Mouse (Mus musculus) spleen, adult 12 weeks (tissue): ENCODE measurements around the gene Ovol1.

Source experiments
- DNase-seq: peaks from one replicate; pipeline ENCODE4 v3.0.0; 2022; ENCODE audit warnings: low spot score

Gene Ovol1

DNA sequence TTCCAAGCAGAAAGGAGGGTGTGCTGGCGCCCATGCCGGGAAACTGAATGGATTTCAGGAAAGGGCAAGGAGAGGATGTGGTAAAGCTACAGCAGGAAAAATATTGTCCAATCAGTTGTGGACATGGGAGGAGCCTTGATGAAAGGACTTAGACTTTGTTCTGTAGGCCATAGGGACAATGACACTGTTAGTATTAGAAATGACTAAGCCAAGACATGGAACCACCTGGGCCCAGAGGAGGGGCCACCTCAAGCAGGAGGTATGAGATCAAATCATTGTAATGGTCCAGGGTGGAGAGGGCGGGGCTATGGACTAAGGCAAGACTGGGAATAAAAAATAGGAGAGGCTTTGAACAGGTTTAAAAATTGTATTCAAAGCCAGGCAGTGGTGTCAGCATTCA lies 41.7 kb downstream of the Ovol1 start:
- DNase-seq, result no peak

GRCm38 (mm10) chr19:5516906-5517505 lies 43.4 kb downstream of the Ovol1 start:
- no peak for DNase-seq

GRCm38 (mm10) chr19:5515840-5516777 lies 44.3 kb downstream of the Ovol1 start:
- DNase-seq, result no peak

DNA sequence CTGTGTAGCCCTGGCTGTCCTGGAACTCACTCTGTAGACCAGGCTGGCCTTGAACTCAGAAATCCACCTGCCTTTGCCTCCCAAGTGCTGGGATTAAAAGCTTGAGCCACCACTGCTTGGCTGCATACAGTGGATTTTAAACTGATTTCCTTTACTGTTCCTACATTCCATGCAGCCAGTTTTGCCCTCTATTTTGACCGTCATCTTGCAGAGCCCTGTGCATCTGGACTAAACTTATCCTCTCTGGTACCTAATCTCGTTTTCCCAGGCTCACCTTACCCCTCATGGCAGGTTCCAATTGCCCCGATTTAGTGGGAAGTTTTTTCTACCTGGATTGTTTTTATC lies 47.5 kb downstream of the Ovol1 start:
- no peak for DNase-seq

DNA sequence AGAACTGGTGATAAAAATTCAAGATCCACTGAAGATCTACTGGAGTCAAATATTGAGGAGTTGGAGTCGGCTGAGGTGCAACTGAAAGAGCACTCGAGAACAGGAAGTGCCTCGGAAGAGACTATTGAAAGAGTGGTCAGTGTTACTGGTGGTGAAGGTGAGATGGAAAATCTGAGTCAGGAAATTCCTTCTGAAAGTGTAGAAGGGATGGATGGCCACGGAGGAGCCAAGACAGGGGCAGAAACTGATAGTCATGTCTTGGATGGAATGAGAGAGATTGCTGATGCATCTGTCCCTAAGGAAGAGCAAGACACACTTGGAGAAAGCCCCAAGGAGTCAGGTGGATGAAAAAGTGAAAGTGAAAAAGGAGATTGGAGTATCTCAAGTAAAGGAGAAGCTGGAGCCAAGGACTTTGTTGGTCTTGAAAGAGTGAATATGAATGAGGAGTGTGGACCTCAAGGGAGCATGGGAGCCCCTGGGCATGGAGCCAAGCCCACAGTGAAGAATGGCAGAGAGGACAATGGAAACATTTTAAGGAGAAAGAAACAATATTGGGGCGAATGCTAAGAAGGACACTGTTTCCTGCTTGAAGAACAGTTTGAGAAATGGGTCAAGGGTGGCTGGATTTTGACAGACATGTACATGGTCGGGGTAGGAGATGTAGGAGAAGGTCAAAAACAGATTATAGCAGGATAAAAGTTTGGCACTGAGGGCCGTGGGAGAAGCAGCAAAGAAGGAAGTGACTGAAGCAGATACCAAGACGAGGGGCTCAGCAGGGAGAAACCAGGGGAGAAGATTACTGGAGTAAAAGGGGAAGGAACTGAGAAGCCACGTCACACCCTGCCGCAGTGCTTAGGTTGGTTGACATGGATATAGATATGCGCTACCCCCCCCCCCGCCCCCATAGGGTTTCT lies 48.1 kb downstream of the Ovol1 start:
- no peak for DNase-seq

GRCm38 (mm10) chr19:5511074-5511632 lies 49.3 kb downstream of the Ovol1 start:
- DNase-seq, result peak; percentile 19

DNA sequence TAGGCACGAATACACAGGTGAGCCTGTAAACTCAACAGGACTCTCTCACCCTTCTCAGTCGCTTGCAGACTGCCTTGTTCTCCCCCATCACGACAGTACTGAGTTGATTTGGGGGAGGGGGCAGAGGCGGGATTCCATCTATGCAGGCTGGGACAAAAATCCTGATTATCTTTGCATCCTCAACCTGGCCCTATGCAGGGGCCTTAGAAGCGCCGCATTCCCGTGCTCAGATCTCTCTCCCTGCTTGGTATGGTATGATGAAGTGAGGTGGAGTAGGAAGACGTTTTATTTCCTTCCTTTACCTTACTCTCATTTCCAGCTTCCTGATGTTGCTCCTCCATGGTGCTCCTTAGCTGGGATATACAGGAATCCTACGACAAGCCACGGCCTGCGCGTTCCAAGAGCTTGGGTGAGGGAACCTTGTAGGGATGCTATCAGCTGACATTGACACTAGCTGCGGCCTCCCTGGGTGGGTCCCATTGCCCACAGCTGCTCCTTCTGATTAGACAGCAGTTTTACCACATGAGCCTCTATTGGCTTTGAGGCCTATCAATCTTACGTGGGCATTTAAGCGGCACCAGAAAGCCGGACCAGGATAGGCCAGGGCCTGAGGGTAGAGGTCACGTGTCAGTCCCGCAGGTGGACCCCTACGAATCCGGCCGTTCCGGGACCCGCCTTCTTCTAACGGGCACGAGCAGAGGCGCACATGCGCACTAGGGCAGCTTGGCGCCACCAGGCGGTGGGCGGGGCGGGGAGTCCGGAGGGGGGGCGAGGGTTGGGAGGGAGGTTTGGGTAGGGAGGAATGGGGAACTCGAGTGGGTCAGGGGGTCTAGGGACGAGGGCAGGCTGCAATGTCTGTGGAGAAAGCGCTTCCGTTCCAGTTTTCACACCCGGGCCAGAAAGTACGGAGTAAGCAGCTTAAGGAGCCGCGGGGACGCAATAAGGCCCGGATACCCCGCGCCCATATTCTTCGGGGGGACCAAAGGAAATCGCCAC lies 50.1 kb downstream of the Ovol1 start, which contains the start of gene Snx32:
Gene Snx32 (minus strand): TSS at position 508 of the 996 bp plus-strand sequence.
- peak; percentile 90 for DNase-seq

DNA sequence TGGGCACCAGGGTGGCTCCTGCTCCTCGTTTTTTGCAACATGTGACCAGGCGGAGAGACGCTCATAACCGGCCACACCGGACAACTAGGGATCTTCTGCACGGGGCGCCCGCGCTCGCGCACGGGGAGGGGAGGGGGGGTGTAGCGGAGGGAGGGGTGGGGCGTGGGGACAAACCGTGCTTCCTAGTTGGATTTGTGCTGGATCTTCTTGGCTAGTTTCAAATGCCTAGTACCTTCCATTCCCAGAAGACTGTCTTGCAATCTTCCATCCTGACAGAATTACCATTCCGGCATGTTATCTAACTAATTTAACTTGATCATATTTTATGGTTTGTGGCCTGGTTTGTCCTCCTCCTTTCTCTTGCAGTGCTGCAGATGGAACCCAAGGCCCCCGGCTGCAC lies 56.8 kb downstream of the Ovol1 start, which contains the start of gene 1700020D05Rik:
Gene 1700020D05Rik (minus strand): TSS at position 101 of the 400 bp plus-strand sequence.
- DNase-seq, result no peak

- no peak for DNase-seq
Measured at GRCm38 (mm10) chr19:5500330-5500875, 60.0 kb downstream of the Ovol1 start.
